Mouse (Mus musculus) lung, postnatal 36 days (tissue): ENCODE data around the gene Ociad2.

Source experiments
- DNase-seq: peaks from one replicate; pipeline ENCODE4 v3.0.0; 2022; ENCODE audit warnings: mixed read lengths

The Ociad2 gene

DNA sequence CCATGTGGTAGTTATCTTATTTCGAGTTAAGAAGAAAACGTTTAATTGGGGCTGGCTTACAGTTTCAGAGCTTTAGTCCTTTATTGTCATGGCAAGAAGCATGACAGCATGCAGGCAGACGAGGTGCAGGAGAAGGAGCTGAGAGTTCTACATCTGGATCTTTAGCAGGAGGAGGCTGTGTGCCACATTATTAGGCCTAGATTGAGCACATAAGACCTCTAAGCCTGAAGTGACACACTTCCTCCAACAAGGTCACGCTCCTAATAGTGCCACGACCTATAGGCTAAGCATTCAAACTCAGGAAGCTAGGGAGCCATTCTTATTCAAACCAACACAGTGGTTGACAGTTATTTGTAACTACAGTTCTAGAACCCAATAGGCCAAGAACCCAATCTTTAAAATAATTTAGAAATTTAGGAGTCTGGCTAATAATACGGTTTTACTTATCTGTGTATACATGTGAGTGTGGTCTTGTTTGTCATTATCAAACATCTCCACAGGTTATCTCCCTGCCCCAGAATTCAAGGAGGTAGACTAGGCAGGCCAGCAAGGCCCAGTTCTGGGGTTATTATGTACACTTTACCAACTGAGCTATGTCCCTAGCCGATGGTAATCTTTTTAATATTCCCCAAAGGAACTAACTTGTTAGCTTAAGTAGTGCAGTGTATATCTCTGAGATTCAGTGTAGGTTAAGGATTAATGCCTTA, 39.1 kb downstream of the Ociad2 start:
- no peak for DNase-seq

GRCm38 (mm10) chr5:73295916-73296315, 44.9 kb downstream of the Ociad2 start:
- DNase-seq, result no peak

- no peak for DNase-seq
Observed at GRCm38 (mm10) chr5:73295016-73295415, 45.8 kb downstream of the Ociad2 start.

DNA sequence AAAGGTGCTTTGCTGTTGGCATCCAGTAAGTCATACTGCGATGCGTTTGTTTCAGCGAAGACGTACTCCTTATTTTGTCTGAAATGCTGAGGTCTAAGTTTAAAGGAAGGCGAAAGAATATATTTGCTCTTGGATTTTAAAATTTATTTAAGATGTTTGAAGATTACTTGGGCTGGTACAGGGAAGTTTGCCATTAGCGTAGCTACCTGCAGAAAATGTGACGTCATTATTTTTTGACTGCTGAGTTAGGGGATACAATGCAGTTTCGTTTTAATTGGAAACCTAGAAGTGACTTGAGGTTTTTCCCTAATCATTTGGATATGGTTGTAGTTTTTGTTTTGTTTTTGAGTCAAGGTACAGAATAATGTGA, 47.4 kb downstream of the Ociad2 start:
- DNase-seq, result no peak

GRCm38 (mm10) chr5:73292502-73293457, 48.0 kb downstream of the Ociad2 start, which contains the start of gene Ociad1:
TSS of gene Ociad1 (plus strand) at chr5:73292784.
- peak; percentile 98 for DNase-seq

GRCm38 (mm10) chr5:73289900-73290299, 50.9 kb downstream of the Ociad2 start:
- no peak for DNase-seq

GRCm38 (mm10) chr5:73286603-73287002, 54.2 kb downstream of the Ociad2 start:
- DNase-seq, result no peak

DNA sequence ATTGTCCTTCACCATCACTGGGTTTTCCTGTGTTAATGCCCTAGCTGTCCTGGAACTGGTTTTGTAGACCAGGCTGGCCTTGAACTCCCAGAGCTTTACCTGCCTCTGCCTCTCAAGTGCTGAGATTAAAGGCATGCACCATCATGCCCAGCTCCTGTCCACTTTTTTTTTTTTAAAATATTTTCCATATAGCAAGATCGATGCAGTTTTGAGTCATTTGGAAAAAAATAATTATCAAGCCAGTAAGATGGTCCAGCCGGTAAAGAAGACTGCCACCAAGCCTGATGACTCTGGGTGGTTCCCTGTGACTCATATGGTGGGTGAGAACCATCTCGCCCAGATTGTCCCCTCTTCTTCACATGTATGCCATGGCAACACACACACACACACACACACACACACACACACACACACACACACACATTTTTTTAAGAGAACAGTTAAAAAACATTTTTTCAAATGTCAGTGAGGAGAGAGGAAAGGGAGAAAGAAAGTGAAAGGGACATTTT, 55.3 kb downstream of the Ociad2 start:
- DNase-seq, result no peak

- DNase-seq, result no peak
Observed at GRCm38 (mm10) chr5:73284046-73284445, 56.8 kb downstream of the Ociad2 start.

- no peak for DNase-seq
Observed at GRCm38 (mm10) chr5:73280567-73280850, 60.3 kb downstream of the Ociad2 start.

DNA sequence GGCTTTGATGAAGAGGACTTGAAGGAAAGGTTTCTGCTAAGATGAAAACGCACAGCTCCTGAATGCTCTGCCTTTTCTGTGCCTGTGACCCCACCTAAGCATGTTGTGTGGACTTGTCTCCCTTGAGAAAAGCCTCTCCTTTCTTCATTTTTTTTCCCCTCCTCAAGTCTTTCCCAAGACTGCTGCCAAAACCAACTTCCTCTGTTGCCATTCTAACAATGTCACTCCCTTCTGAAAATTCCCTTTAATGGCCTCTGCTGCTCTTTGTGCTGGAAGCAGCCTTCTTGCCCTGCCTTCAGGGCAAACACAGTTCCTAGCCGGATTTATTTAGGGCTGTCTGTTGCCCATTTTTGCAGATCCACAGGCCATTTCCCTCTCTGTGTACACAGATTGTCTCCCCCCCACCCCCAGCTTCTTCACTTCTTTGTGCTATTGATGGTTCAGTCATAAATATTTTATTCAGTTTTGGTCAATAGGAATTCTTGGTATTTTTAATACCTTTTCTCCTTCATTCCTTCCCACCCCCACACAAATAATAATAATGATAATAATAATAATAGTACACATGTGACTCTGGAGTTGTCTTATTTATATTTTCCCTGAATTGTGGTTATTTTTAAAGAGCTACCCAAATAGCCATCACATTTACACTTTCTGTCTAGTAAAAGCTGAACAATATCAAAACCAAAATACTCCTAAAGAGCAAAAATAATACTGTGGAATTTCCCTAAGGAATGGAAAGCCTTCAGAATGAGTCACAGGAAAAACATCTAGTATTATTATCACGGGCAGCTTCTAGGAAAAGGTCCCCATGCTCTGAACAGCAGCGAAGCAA, 60.9 kb downstream of the Ociad2 start:
- no peak for DNase-seq

DNA sequence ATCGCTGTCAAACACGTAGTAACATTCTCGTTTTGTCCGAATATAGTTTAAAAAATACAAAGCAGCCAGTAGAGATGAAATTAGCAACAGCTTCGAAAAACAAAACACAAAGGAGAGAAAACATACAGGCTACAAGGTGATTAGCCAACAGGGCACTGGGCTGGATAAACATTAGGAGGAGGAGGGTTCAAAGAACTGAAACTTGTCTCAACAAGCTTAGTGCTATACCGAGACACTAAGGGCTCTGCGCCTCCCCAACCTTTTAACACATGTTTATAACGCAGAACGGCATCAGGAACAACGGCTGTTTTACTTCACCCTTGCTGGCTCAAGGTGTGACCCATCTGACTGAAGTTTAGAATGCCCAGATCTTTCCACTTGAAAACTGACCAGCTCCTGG, 61.6 kb downstream of the Ociad2 start:
- no peak for DNase-seq

DNA sequence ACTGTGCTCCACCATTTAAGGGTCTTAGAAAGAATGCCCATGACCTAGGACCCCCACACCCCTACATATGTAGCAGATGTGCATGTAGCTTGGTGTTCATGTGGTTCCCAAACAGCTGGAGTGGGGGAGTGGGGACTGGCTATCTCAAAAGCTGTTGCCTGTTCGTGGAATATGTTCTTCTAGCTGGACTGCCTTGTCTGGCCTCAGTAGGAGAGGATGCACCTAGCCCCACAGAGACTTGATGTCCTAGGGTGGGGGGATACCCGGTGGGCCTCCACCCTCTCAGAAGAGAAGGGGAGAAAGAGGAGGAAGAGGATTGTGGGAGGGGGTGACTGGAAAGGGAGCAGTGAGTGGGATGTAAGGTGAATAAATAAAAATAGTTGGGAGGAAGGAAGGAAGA, 65.9 kb downstream of the Ociad2 start:
- no peak for DNase-seq

- no peak for DNase-seq
Observed at GRCm38 (mm10) chr5:73273171-73273570, 67.7 kb downstream of the Ociad2 start.
